Mouse (Mus musculus): ENCODE measurements at regions not wholly inside any gene's neighbourhood (a gene's known extent, or its start where the extent isn't known, plus 50 kb on each side); places are given as distances from the start of the nearest gene placed in this dataset.
A peak's percentile ranks its signal among the peaks of the same experiment; 100 is the strongest.

DNA sequence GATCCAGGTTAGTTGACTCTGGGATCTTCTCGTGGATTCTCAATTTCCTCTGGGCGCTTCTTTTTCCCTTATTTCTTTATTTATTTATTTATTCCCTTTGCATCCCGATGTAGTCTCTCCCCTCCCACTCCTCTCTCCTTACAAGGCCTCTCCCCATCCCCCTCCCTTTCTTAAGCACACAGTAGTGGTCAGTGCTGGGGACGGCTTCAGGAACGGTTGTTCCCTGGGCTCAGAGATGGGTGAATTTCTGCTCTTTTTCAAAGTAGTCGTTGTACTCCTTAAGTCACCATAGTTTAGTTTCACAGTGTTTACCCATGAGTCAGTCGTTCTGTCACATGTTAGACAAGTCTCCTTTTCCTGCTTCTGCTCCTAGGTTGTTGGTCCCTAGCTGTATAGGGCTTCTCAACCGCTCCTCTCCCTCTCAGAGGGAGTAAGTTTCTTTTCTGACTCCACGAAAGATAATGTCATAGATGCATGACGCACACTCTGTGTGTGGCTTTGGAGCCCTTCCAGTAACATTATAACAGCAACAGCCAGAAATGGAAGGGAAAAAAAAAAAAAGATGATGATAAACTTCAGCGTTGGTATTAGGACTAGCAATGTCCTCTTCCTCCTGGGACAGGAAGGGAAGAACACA, 129.9 kb upstream of the Fat1 start:
- 67% methylated on average over 11 of the region's 11 CpGs for WGBS
- Histone ChIP-seq H3K27ac (replicated peaks; ENCODE audit: low read depth, low read length) (no peak overlapping the region), H3K27me3 (replicated peaks; ENCODE audit: control insufficient read depth, insufficient read depth, low read length) (no peaks in the 10 kb centered on the region), H3K4me3 (ENCODE audit: low read depth, low read length) (no peak overlapping the region), H3K4me1 (ENCODE audit: control insufficient read depth, insufficient read depth, low read length) (peaks cover 4% of the 10 kb centered on the region; the same call in 1 of the 2 replicates), H3K4me2 (ENCODE audit: low read depth, low read length) (no peak overlapping the region), H3K9ac (ENCODE audit: low read depth, low read length) (no peak overlapping the region), H3K9me3 (ENCODE audit: control insufficient read depth, low read length) (no peaks in the 10 kb centered on the region), H3K36me3 (ENCODE audit: control insufficient read depth, insufficient read depth, low read length) (no peaks in the 10 kb centered on the region)
- DNase-seq (ENCODE audit: low spot score) (no peak), ATAC-seq (ENCODE audit: low read depth) (no peak)

DNA sequence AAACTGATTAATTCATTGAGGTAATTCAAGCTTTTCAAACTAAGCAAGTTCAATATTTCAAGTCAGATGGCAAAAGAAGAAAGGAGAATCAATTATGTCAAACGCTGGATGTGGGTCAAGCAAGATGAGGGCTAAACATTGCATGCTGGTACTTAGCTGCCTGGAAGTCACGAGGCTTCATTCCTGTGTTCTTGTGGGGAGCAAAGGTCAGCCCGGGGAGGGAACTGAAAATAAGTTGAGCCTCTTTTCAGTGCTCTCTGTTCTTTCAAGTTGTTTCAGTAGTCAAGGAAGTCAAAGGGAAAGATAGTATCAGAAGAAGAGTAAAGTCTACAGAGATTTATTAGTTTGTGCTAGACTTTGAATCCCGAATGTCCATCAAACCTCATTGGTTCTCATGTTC, 122.9 kb upstream of the Fat1 start:
- H3K27ac ChIP-seq (replicated peaks; ENCODE audit: low read depth, low read length): no peak overlapping the region
- no peaks in the 10 kb centered on the region; the same call in 1 of the 2 replicates for H3K4me1 ChIP-seq (ENCODE audit: control insufficient read depth, insufficient read depth, low read length)
- ATAC-seq (ENCODE audit: low read depth): no peak
- H3K36me3 ChIP-seq (ENCODE audit: control insufficient read depth, insufficient read depth, low read length): no peaks in the 10 kb centered on the region
- no peaks in the 10 kb centered on the region for H3K27me3 ChIP-seq (replicated peaks; ENCODE audit: control insufficient read depth, insufficient read depth, low read length)
- no peak for DNase-seq (ENCODE audit: low spot score)
- WGBS: 60% methylated on average over 4 of the region's 4 CpGs
- H3K4me2 ChIP-seq (ENCODE audit: low read depth, low read length): no peak overlapping the region
- no peak overlapping the region for H3K9ac ChIP-seq (ENCODE audit: low read depth, low read length)
- no peak overlapping the region for H3K4me3 ChIP-seq (ENCODE audit: low read depth, low read length)
- H3K9me3 ChIP-seq (ENCODE audit: control insufficient read depth, low read length): no peaks in the 10 kb centered on the region

DNA sequence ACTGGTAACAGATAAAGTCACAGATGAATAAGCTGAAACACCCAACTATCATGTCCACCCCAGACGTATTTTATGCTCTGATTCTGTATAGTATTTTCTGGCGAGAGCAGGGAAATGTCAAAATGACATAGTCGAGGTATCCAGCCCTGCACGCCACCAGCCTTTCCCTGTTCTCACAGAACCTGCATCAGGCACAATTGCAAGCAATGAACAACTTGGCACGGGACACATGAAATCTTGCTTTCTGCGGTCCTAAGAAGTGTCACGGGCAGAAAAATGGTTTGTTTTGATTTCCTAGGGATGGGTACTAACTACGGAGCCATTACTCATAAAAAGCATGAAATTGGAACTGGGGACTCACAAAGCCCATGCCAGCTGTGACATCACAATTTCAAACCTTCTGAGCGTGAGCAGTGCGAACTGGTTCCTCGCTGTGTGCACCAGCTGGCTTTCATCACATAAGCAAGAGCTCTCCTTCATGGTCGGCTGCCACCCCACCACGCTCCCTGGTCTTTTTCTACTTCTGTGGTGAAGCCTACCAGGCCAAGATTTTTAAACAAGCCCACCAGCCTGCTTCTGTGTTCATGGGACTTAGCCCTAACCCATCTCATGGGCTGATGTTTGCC, 117.6 kb upstream of the Fat1 start:
- no peak overlapping the region for H3K27ac ChIP-seq (replicated peaks; ENCODE audit: low read depth, low read length)
- peak; percentile 76 for ATAC-seq (ENCODE audit: low read depth)

DNA sequence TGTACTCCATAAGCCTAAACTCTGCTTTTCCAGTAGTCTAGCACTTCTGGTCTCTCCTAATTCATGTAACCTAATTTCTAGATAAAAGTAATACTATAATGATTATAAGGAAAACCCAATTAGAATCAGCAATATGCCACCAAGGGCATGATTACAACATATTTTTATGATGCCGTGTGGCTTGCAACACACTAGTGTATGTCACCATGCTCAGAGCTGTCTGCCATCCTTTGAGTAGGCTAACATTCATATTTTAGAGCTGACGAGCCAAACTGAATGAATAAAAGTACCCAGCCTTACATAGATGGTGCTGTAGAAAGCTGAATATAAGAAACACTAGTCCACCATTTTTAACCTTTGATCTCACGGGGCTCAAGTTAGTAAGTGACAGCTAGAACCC, 116.0 kb upstream of the Fat1 start:
- Histone ChIP-seq H3K36me3 (ENCODE audit: control insufficient read depth, insufficient read depth, low read length) (no peaks in the 10 kb centered on the region), H3K9me3 (ENCODE audit: control insufficient read depth, low read length) (peaks cover 16% of the 10 kb centered on the region)

More for the DNA sequence above, 117.6 kb upstream of the Fat1 start:
- no peaks in the 10 kb centered on the region; the same call in none of the 2 replicates for H3K4me1 ChIP-seq (ENCODE audit: control insufficient read depth, insufficient read depth, low read length)
- H3K4me3 ChIP-seq (ENCODE audit: low read depth, low read length): no peak overlapping the region
- 47% methylated on average over 13 of the region's 13 CpGs for WGBS
- H3K36me3 ChIP-seq (ENCODE audit: control insufficient read depth, insufficient read depth, low read length): no peaks in the 10 kb centered on the region
- H3K9ac ChIP-seq (ENCODE audit: low read depth, low read length): no peak overlapping the region
- H3K27me3 ChIP-seq (replicated peaks; ENCODE audit: control insufficient read depth, insufficient read depth, low read length): no peaks in the 10 kb centered on the region
- peak overlapping the region; percentile 26 for H3K4me2 ChIP-seq (ENCODE audit: low read depth, low read length)
- peak; percentile 91 for DNase-seq (ENCODE audit: low spot score)
- 0 out of 2 replicates have a peak, but pooled peaks cover 2% of the 10 kb centered on the region for H3K9me3 ChIP-seq (ENCODE audit: control insufficient read depth, low read length)

DNA sequence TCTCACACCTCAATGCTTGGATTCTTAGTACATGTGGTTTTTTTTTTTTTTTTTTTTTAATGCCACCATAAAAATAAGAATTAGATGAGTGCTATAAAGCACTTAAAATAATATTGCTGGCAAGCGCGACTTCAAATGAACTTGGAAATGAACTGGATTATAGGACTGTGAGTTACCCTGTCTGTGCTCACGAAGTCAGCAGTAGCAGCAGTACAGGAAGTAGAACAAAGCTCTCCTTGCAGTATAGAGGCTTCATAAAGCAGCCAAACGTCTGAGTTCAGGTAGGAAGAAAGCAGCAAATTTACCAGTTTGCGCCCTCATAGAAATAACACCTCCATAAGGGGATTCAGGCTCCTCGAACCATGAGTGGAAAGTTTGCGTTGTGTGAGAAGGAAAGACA, 115.6 kb upstream of the Fat1 start:
- H3K27me3 ChIP-seq (replicated peaks; ENCODE audit: control insufficient read depth, insufficient read depth, low read length): no peaks in the 10 kb centered on the region
- ATAC-seq (ENCODE audit: low read depth) (no peak), DNase-seq (ENCODE audit: low spot score) (no peak)
- H3K9me3 ChIP-seq (ENCODE audit: control insufficient read depth, low read length): peaks cover 16% of the 10 kb centered on the region
- no peak overlapping the region for H3K9ac ChIP-seq (ENCODE audit: low read depth, low read length)
- no peak overlapping the region for H3K4me2 ChIP-seq (ENCODE audit: low read depth, low read length)
- 84% methylated on average over 7 of the region's 7 CpGs for WGBS
- H3K36me3 ChIP-seq (ENCODE audit: control insufficient read depth, insufficient read depth, low read length): no peaks in the 10 kb centered on the region
- H3K4me3 ChIP-seq (ENCODE audit: low read depth, low read length): no peak overlapping the region
- H3K27ac ChIP-seq (replicated peaks; ENCODE audit: low read depth, low read length): no peak overlapping the region
- H3K4me1 ChIP-seq (ENCODE audit: control insufficient read depth, insufficient read depth, low read length): no peaks in the 10 kb centered on the region; the same call in none of the 2 replicates

More for the DNA sequence above, 116.0 kb upstream of the Fat1 start:
- Histone ChIP-seq H3K27me3 (replicated peaks; ENCODE audit: control insufficient read depth, insufficient read depth, low read length) (no peaks in the 10 kb centered on the region), H3K9ac (ENCODE audit: low read depth, low read length) (no peak overlapping the region), H3K4me3 (ENCODE audit: low read depth, low read length) (no peak overlapping the region), H3K27ac (replicated peaks; ENCODE audit: low read depth, low read length) (no peak overlapping the region), H3K4me2 (ENCODE audit: low read depth, low read length) (no peak overlapping the region), H3K4me1 (ENCODE audit: control insufficient read depth, insufficient read depth, low read length) (no peaks in the 10 kb centered on the region; the same call in none of the 2 replicates)
- no peak for DNase-seq (ENCODE audit: low spot score)
- WGBS: 88% methylated on average over 3 of the region's 3 CpGs
- ATAC-seq (ENCODE audit: low read depth): no peak

DNA sequence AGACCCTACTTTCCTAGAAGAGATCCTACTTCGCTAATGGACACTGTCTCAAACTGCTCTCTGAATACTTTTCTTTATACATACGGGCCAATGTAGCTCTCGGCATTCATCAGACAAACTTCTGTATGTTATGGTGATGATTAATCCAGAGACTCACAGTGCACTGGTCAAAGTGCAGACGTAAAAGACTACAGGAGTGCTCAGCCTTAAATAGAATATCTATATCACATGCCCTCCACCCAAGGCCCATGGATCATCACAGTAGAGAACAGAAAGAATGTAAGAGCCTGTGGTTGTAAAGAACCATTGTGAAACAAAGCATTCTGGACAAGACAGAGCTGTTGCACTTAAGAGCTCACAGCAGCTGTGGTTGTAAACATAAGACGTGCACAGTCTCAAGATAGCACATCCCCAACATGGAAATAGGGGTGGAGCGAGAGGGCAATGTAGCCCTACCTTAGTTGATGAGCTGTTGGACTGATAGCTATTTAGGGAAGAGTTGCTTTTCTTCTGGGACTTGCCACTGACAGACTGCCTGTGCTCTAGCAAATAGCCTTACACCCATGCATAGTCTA, 110.0 kb upstream of the Fat1 start:
- Histone ChIP-seq H3K36me3 (ENCODE audit: control insufficient read depth, insufficient read depth, low read length) (no peaks in the 10 kb centered on the region), H3K9ac (ENCODE audit: low read depth, low read length) (no peak overlapping the region), H3K4me3 (ENCODE audit: low read depth, low read length) (no peak overlapping the region), H3K9me3 (ENCODE audit: control insufficient read depth, low read length) (peaks cover 16% of the 10 kb centered on the region), H3K4me2 (ENCODE audit: low read depth, low read length) (no peak overlapping the region), H3K4me1 (ENCODE audit: control insufficient read depth, insufficient read depth, low read length) (peaks cover 8% of the 10 kb centered on the region; the same call in 1 of the 2 replicates), H3K27ac (replicated peaks; ENCODE audit: low read depth, low read length) (no peak overlapping the region), H3K27me3 (replicated peaks; ENCODE audit: control insufficient read depth, insufficient read depth, low read length) (no peaks in the 10 kb centered on the region)
- ATAC-seq (ENCODE audit: low read depth): no peak; the same call in 1 of the 2 replicates
- DNase-seq (ENCODE audit: low spot score): no peak
- 89% methylated on average over 6 of the region's 6 CpGs for WGBS

DNA sequence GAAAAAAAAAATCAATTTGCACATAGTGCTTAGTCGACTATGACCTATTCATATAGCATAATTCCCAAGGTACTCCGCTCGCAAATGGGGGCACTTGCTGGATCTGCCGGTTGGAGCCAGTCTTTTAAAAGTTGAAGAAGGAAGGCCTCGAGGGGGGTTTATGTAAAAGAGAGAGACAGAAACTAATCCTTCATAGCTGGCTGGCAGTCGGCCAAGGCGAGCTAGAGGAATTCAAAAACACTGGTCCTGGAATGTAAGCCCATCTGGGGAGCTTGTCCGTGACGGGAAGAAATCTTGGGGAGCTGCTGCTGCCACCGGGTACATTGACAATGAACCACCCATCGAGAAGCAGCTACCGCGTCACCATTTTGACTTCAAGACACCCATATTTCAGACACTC, 108.3 kb upstream of the Fat1 start:
- no peak overlapping the region for H3K9ac ChIP-seq (ENCODE audit: low read depth, low read length)
- WGBS: 4% methylated on average over 13 of the region's 13 CpGs
- peaks cover 8% of the 10 kb centered on the region; the same call in 1 of the 2 replicates for H3K4me1 ChIP-seq (ENCODE audit: control insufficient read depth, insufficient read depth, low read length)
- ATAC-seq (ENCODE audit: low read depth) (peak; percentile 90), DNase-seq (ENCODE audit: low spot score) (peak; percentile 97)
- H3K4me3 ChIP-seq (ENCODE audit: low read depth, low read length): peak overlapping the region; percentile 9; the same call in 1 of the 2 replicates
- H3K27ac ChIP-seq (replicated peaks; ENCODE audit: low read depth, low read length): 0 out of 2 replicates have a peak overlapping the region, but pooled peaks have one; percentile 46
- peak overlapping the region; percentile 44 for H3K4me2 ChIP-seq (ENCODE audit: low read depth, low read length)
- peaks cover 16% of the 10 kb centered on the region for H3K9me3 ChIP-seq (ENCODE audit: control insufficient read depth, low read length)
- H3K27me3 ChIP-seq (replicated peaks; ENCODE audit: control insufficient read depth, insufficient read depth, low read length): no peaks in the 10 kb centered on the region
- H3K36me3 ChIP-seq (ENCODE audit: control insufficient read depth, insufficient read depth, low read length): no peaks in the 10 kb centered on the region

DNA sequence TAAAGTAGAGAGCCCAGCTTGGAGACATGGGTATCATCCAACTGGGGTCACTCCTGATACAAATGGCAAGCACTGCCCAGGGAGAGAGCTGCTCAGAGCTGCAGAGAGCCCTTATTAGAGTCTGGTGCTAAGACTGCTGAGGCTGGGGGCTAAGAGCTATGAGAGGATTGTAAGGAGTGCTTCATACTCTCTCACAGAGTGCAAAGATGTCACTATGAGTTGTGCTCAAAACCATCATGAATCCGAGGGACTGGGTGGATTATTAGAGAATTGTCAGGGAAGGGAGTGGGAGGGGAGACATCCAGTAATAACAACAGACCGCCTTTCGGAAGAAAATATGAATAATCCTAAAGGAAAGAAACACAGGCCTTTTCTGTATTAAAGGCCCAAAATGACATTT, 107.2 kb upstream of the Fat1 start:
- WGBS: 80% methylated on average over 3 of the region's 3 CpGs
- no peak overlapping the region for H3K4me3 ChIP-seq (ENCODE audit: low read depth, low read length)
- no peak overlapping the region for H3K9ac ChIP-seq (ENCODE audit: low read depth, low read length)
- H3K36me3 ChIP-seq (ENCODE audit: control insufficient read depth, insufficient read depth, low read length): no peaks in the 10 kb centered on the region
- H3K9me3 ChIP-seq (ENCODE audit: control insufficient read depth, low read length): peaks cover 10% of the 10 kb centered on the region
- no peak overlapping the region for H3K4me2 ChIP-seq (ENCODE audit: low read depth, low read length)
- peaks cover 8% of the 10 kb centered on the region; the same call in 1 of the 2 replicates for H3K4me1 ChIP-seq (ENCODE audit: control insufficient read depth, insufficient read depth, low read length)
- ATAC-seq (ENCODE audit: low read depth) (0 out of 2 replicates have a peak, but pooled peaks have one; percentile 38), DNase-seq (ENCODE audit: low spot score) (no peak)
- no peaks in the 10 kb centered on the region for H3K27me3 ChIP-seq (replicated peaks; ENCODE audit: control insufficient read depth, insufficient read depth, low read length)
- H3K27ac ChIP-seq (replicated peaks; ENCODE audit: low read depth, low read length): no peak overlapping the region

All from embryonic facial prominence, embryonic 14.5 days (tissue).